Mouse (Mus musculus) kidney, postnatal 0 days (tissue): ENCODE measurements around the gene Met. TPM values are rescaled to one million over a fixed set of nuclear protein-coding genes. Genes with fewer than 3 reads are reported as not detected.

Source experiments
- ATAC-seq: fragments of 200-750 bp; cut with Nextera tagmentation; replicated peaks from 2 replicates; pipeline ENCODE4 v1.8.0; 2017; ENCODE audit warnings: low read depth, moderate number of reproducible peaks, moderate TSS enrichment, moderate library complexity; ENCODE audit not compliant: low FRiP score
- DNase-seq: peaks from one replicate; pipeline ENCODE4 v3.0.0-alpha.2; 2016; ENCODE audit warnings: low spot score
- H3K27ac ChIP-seq: fragments of 300-500 bp; sonication (generic); 2 replicates; pipeline ENCODE4 v1.5.1; 2014; ENCODE audit warnings: mild to moderate bottlenecking
- H3K27me3 ChIP-seq: fragments of 300-500 bp; sonication (generic); 2 replicates; pipeline ENCODE4 v1.6.1; 2014; ENCODE audit warnings: low read length, mixed read lengths; ENCODE audit not compliant: insufficient read depth
- H3K36me3 ChIP-seq: fragments of 300-500 bp; sonication (generic); 2 replicates; pipeline ENCODE4 v1.6.1; 2014; ENCODE audit warnings: low read length, mixed read lengths; ENCODE audit not compliant: insufficient read depth
- H3K4me1 ChIP-seq: fragments of 300-500 bp; sonication (generic); replicated peaks from 2 replicates; pipeline ENCODE4 v1.6.1; 2014; ENCODE audit warnings: antibody characterized with exemption, low read length, mixed read lengths; ENCODE audit not compliant: insufficient read depth
- H3K4me2 ChIP-seq: fragments of 300-500 bp; sonication (generic); 2 replicates; pipeline ENCODE4 v1.6.1; 2014; ENCODE audit warnings: mild to moderate bottlenecking, low read length, moderate library complexity, mixed read lengths
- H3K4me3 ChIP-seq: fragments of 300-500 bp; sonication (generic); replicated peaks from 2 replicates; pipeline ENCODE4 v1.5.1; 2014; ENCODE audit warnings: low read depth, low read length
- H3K9ac ChIP-seq: fragments of 300-500 bp; sonication (generic); 2 replicates; pipeline ENCODE4 v1.6.1; 2014; ENCODE audit warnings: low read depth, low read length
- H3K9me3 ChIP-seq: fragments of 300-500 bp; sonication (generic); replicated peaks from 2 replicates; pipeline ENCODE4 v1.6.1; 2016; ENCODE audit warnings: low read length, inconsistent platforms, mixed read lengths
- CTCF ChIP-seq: IDR thresholded peaks from 2 replicates; pipeline ENCODE4 v1.5.1; 2016; ENCODE audit warnings: antibody characterized with exemption, low read depth, mild to moderate bottlenecking, moderate library complexity
- WGBS: fragments of 180-500 bp; shearing (Covaris S2); extraction: QIAGEN DNeasy Blood & Tissue Kit; methylation state at CpG from one replicate; pipeline ENCODE4 v1.1.7; 2014; 5-methylcytosine and 5-hydroxymethylcytosine counted together
- polyA plus RNA-seq: library from polyadenylated mRNA; unstranded; fragments of >200 nt; fragmentation: Nextera tagmentation; extraction: Ambion mirVana; gene quantifications from 2 replicates; pipeline ENCODE4 v1.2.1, GENCODE M21; 2015

The Met gene
- polyA plus RNA-seq, 1 experiment from 2014 or later, result 17.9 TPM

GRCm38 (mm10) chr6:17529490-17530269 lies 66.1 kb downstream of the Met start:
- 60% methylated on average over 6 of the region's 6 CpGs for WGBS
- Histone ChIP-seq H3K9ac (no peak overlapping the region), H3K27ac (0 out of 2 replicates have a peak overlapping the region, but pooled peaks have one; percentile 47), H3K4me1 (no peaks in the 10 kb centered on the region), H3K9me3 (no peaks in the 10 kb centered on the region), H3K4me2 (no peak overlapping the region), H3K27me3 (no peaks in the 10 kb centered on the region), H3K36me3 (peaks cover 11% of the 10 kb centered on the region; the same call in 1 of the 2 replicates), H3K4me3 (no peak overlapping the region)
- no peak for TF ChIP-seq CTCF
- ATAC-seq (no peak), DNase-seq (no peak)

- Histone ChIP-seq H3K4me1 (peaks cover 5% of the 10 kb centered on the region; the same call in 1 of the 2 replicates), H3K36me3 (no peaks in the 10 kb centered on the region), H3K9me3 (no peaks in the 10 kb centered on the region), H3K4me2 (no peak overlapping the region), H3K9ac (no peak overlapping the region), H3K4me3 (no peak overlapping the region), H3K27me3 (no peaks in the 10 kb centered on the region), H3K27ac (no peak overlapping the region)
- no peak for TF ChIP-seq CTCF
- peak; percentile 65 for ATAC-seq
- DNase-seq, result no peak
- WGBS, result 86% methylated on average over 8 of the region's 8 CpGs
Observed at GRCm38 (mm10) chr6:17541615-17542014, 78.0 kb downstream of the Met start.

GRCm38 (mm10) chr6:17542383-17542782 lies 78.8 kb downstream of the Met start:
- Histone ChIP-seq H3K27ac (no peak overlapping the region), H3K4me1 (peaks cover 5% of the 10 kb centered on the region; the same call in 1 of the 2 replicates), H3K9me3 (no peaks in the 10 kb centered on the region), H3K36me3 (no peaks in the 10 kb centered on the region), H3K27me3 (no peaks in the 10 kb centered on the region), H3K9ac (no peak overlapping the region), H3K4me2 (no peak overlapping the region), H3K4me3 (no peak overlapping the region)
- WGBS, result 77% methylated on average over 7 of the region's 7 CpGs
- ATAC-seq, result no peak
- no peak for DNase-seq
- TF ChIP-seq CTCF, result no peak

- Histone ChIP-seq H3K4me1 (peaks cover 5% of the 10 kb centered on the region; the same call in 1 of the 2 replicates), H3K36me3 (no peaks in the 10 kb centered on the region), H3K9ac (no peak overlapping the region), H3K9me3 (no peaks in the 10 kb centered on the region), H3K27ac (peak overlapping the region; percentile 60), H3K4me2 (no peak overlapping the region), H3K27me3 (no peaks in the 10 kb centered on the region), H3K4me3 (no peak overlapping the region)
- DNase-seq (no peak), ATAC-seq (no peak)
- WGBS, result 36% methylated on average over 9 of the region's 9 CpGs
- TF ChIP-seq CTCF, result no peak
Observed at GRCm38 (mm10) chr6:17545480-17545879, 81.9 kb downstream of the Met start.

- no peak overlapping the region for H3K27ac ChIP-seq
- no peak for DNase-seq
- peak; percentile 53; the same call in 1 of the 2 replicates for ATAC-seq
- no peaks in the 10 kb centered on the region for H3K27me3 ChIP-seq
- H3K9me3 ChIP-seq, result no peaks in the 10 kb centered on the region
- 32% methylated on average over 9 of the region's 9 CpGs for WGBS
- H3K4me3 ChIP-seq, result no peak overlapping the region
- H3K4me2 ChIP-seq, result no peak overlapping the region
- 0 out of 2 replicates have a peak, but pooled peaks cover 3% of the 10 kb centered on the region for H3K36me3 ChIP-seq
- H3K9ac ChIP-seq, result no peak overlapping the region
- H3K4me1 ChIP-seq, result peaks cover 5% of the 10 kb centered on the region; the same call in 1 of the 2 replicates
- TF ChIP-seq CTCF, result no peak
Observed at GRCm38 (mm10) chr6:17546341-17546740, 82.7 kb downstream of the Met start.

GRCm38 (mm10) chr6:17546825-17547224 lies 83.2 kb downstream of the Met start:
- H3K9ac ChIP-seq, result no peak overlapping the region
- ATAC-seq, result no peak
- no peak overlapping the region for H3K27ac ChIP-seq
- H3K4me3 ChIP-seq, result no peak overlapping the region
- no peak for TF ChIP-seq CTCF
- H3K4me1 ChIP-seq, result peaks cover 5% of the 10 kb centered on the region; the same call in 1 of the 2 replicates
- peak; percentile 40 for DNase-seq
- 17% methylated on average over 5 of the region's 5 CpGs for WGBS
- no peaks in the 10 kb centered on the region for H3K9me3 ChIP-seq
- no peaks in the 10 kb centered on the region for H3K27me3 ChIP-seq
- H3K4me2 ChIP-seq, result no peak overlapping the region
- 0 out of 2 replicates have a peak, but pooled peaks cover 3% of the 10 kb centered on the region for H3K36me3 ChIP-seq
